Mouse (Mus musculus): ENCODE results near the gene BC035947. TPM values are rescaled to one million over a fixed set of nuclear protein-coding genes. Genes with fewer than 3 reads are reported as not detected.
A peak's percentile ranks its signal among the peaks of the same experiment; 100 is the strongest.

BC035947 gene
- total and polyA plus RNA-seq, 3 experiments, result not detected

DNA sequence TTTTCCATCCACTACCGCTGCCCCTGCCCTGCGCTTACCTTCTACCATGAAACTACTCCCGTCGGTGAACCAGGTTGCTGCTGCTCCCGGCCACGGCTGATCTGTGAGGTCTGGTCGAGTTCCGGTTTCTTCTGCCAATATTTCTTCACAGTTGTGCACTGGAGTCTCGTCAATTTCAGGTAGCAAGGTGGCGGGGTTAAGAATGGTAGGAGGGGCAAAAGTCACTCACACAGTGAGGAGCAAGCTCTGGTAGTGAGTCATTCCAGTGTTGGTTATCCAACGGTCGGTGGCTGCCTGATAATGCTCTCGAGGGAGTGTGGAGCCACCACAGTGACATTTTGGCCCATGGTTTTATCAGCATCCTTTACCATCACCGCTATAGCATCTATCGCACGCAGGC is 10.9 kb downstream of the BC035947 start:
- no peak overlapping the region for H3K4me3 ChIP-seq (replicated peaks in 1 of 3; ENCODE audit: low read depth in 2 of 3, low read length in 2 of 3, poor library complexity in 1 of 3)
- H3K27ac ChIP-seq (ENCODE audit: insufficient read depth, low read depth), result no peak overlapping the region
- dilution Hi-C loops (cut with MboI; ENCODE audit: extremely low pct_ligation_motif_present, extremely low pct_unique_long_range_greater_than_20kb, low sequenced_read_pairs) (no loop called here), in situ Hi-C loops (cut with MboI; ENCODE audit: low pct_ligation_motif_present, low pct_unique_long_range_greater_than_20kb, low sequenced_read_pairs) (no loop called here)
- no peaks in the 10 kb centered on the region for H3K9me3 ChIP-seq (replicated peaks; ENCODE audit: low read length)
- no peak overlapping the region for H3K4me2 ChIP-seq (ENCODE audit: insufficient read depth, low read depth, poor library complexity, severe bottlenecking)
- peaks cover 2% of the 10 kb centered on the region for H3K27me3 ChIP-seq (replicated peaks)
- TF ChIP-seq ETS1 (conservative IDR thresholded peaks at IDR 0.05; ENCODE audit: low read depth, low read length) (no peak), MXI1 (IDR thresholded peaks at IDR 0.05; ENCODE audit: low read depth, low read length) (no peak), MAZ (IDR thresholded peaks at IDR 0.05; ENCODE audit: low read depth, low read length) (no peak), EP300 (IDR thresholded peaks at IDR 0.05; ENCODE audit: low read length) (no peak), USF2 (conservative IDR thresholded peaks at IDR 0.05; ENCODE audit: low read depth, low read length) (no peak), ZC3H11A (IDR thresholded peaks at IDR 0.05; ENCODE audit: low read depth, low read length) (no peak), ELF1 (IDR thresholded peaks at IDR 0.05; ENCODE audit: low read depth, low read length) (no peak), MYC (IDR thresholded peaks at IDR 0.05; ENCODE audit: low read depth, low read length) (no peak), CHD2 (IDR thresholded peaks at IDR 0.05; ENCODE audit: low read length) (no peak), RAD21 (IDR thresholded peaks at IDR 0.05; ENCODE audit: low read depth, low read length) (no peak), USF1 (IDR thresholded peaks at IDR 0.05; ENCODE audit: low read depth, low read length) (no peak), CHD1 (IDR thresholded peaks at IDR 0.05; ENCODE audit: low read depth, low read length) (no peak), HCFC1 (IDR thresholded peaks at IDR 0.05; ENCODE audit: low read depth, low read length) (no peak), NELFE (IDR thresholded peaks at IDR 0.05; ENCODE audit: low read depth, low read length) (no peak), MEF2A (IDR thresholded peaks at IDR 0.05; ENCODE audit: borderline replicate concordance, low read depth, low read length) (no peak), SMC3 (IDR thresholded peaks at IDR 0.05; ENCODE audit: low read depth, low read length) (no peak), ZKSCAN1 (IDR thresholded peaks at IDR 0.05; ENCODE audit: borderline replicate concordance, low read depth, low read length) (no peak), E2F4 (IDR thresholded peaks at IDR 0.05; ENCODE audit: insufficient replicate concordance, low read depth, low read length) (no peak)
- H3K79me2 ChIP-seq (replicated peaks; ENCODE audit: control insufficient read depth, extremely low read depth, insufficient read depth, poor library complexity, severe bottlenecking), result no peaks in the 10 kb centered on the region
- DNase-seq (ENCODE audit: extremely low read depth), result no peak
- H3K36me3 ChIP-seq (replicated peaks in 1 of 2; ENCODE audit: control insufficient read depth in 1 of 2, insufficient read depth in 1 of 2, low read length in 1 of 2), result no peaks in the 10 kb centered on the region
- no peak overlapping the region for H3K9ac ChIP-seq (ENCODE audit: insufficient read depth, low read depth)
- no peaks in the 10 kb centered on the region for H3K4me1 ChIP-seq (ENCODE audit: control insufficient read depth in 1 of 2, insufficient read depth in 2 of 2)

DNA sequence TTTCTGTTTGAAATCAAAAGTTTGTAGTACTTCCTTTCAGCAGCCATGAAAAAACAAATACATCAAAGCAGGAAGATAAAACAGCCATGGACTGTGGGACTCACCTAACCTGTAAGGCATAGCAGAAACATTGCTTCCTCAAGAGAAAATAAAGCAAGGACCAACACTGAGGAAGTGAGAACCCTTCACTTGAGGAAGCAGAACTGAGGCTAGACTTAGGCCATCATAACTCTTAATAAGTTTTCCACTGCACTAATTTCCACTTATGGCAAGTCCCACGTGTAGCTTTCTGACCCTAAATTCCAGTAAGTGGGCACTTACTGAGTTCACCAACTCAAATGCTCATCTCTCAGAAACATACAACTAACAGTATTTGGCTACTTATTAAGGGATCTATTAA is 21.8 kb downstream of the BC035947 start:
- Histone ChIP-seq H3K9me3 (replicated peaks; ENCODE audit: low read length) (no peaks in the 10 kb centered on the region), H3K4me1 (ENCODE audit: control insufficient read depth in 1 of 2, insufficient read depth in 2 of 2) (peaks cover 11 to 39% of the 10 kb centered on the region in 2 experiments; a peak in 3 of 4 replicates), H3K27me3 (replicated peaks) (no peaks in the 10 kb centered on the region), H3K36me3 (replicated peaks in 1 of 2; ENCODE audit: control insufficient read depth in 1 of 2, insufficient read depth in 1 of 2, low read length in 1 of 2) (peaks cover 0 to 11% of the 10 kb centered on the region in 2 experiments), H3K27ac (ENCODE audit: insufficient read depth, low read depth) (0 out of 2 replicates have a peak overlapping the region, but pooled peaks have one; percentile 4), H3K4me2 (ENCODE audit: insufficient read depth, low read depth, poor library complexity, severe bottlenecking) (peak overlapping the region; percentile 97; the same call in 1 of the 2 replicates), H3K4me3 (replicated peaks in 1 of 3; ENCODE audit: low read depth in 2 of 3, low read length in 2 of 3, poor library complexity in 1 of 3) (no peak overlapping the region), H3K79me2 (replicated peaks; ENCODE audit: control insufficient read depth, extremely low read depth, insufficient read depth, poor library complexity, severe bottlenecking) (peaks cover 33% of the 10 kb centered on the region), H3K9ac (ENCODE audit: insufficient read depth, low read depth) (0 out of 2 replicates have a peak overlapping the region, but pooled peaks have one; percentile 90)
- in situ Hi-C loops (cut with MboI; ENCODE audit: low pct_ligation_motif_present, low pct_unique_long_range_greater_than_20kb, low sequenced_read_pairs), result no loop called here
- dilution Hi-C loops (cut with MboI; ENCODE audit: extremely low pct_ligation_motif_present, extremely low pct_unique_long_range_greater_than_20kb, low sequenced_read_pairs), result no loop called here
- peak; percentile 46 for DNase-seq (ENCODE audit: extremely low read depth)
- no peak for TF ChIP-seq USF1 (IDR thresholded peaks at IDR 0.05; ENCODE audit: low read depth, low read length)
- TF ChIP-seq JUN (IDR thresholded peaks at IDR 0.05; ENCODE audit: insufficient read depth, low read depth, low read length), result no peak
- TF ChIP-seq MEF2A (IDR thresholded peaks at IDR 0.05; ENCODE audit: borderline replicate concordance, low read depth, low read length), result no peak
- no peak for TF ChIP-seq JUND (conservative IDR thresholded peaks at IDR 0.05; ENCODE audit: low read depth, low read length)
- TF ChIP-seq UBTF (IDR thresholded peaks at IDR 0.05; ENCODE audit: low read depth, low read length), result no peak
- TF ChIP-seq CHD2 (IDR thresholded peaks at IDR 0.05; ENCODE audit: low read length), result no peak
- TF ChIP-seq PAX5 (IDR thresholded peaks at IDR 0.05; ENCODE audit: low read length), result no peak
- peak; percentile 17; the same call in 1 of the 2 replicates for TF ChIP-seq BHLHE40 (IDR thresholded peaks at IDR 0.05; ENCODE audit: low read depth, low read length)
- no peak for TF ChIP-seq CHD1 (IDR thresholded peaks at IDR 0.05; ENCODE audit: low read depth, low read length)
- TF ChIP-seq ZNF384 (IDR thresholded peaks at IDR 0.05; ENCODE audit: low read depth, low read length), result no peak
- TF ChIP-seq TBP (conservative IDR thresholded peaks at IDR 0.05; ENCODE audit: low read depth, low read length), result 0 out of 2 replicates have a peak, but pooled peaks have one; percentile 49
- TF ChIP-seq NRF1 (IDR thresholded peaks at IDR 0.05; ENCODE audit: low read depth, low read length), result no peak
- TF ChIP-seq MAZ (IDR thresholded peaks at IDR 0.05; ENCODE audit: low read depth, low read length), result no peak
- no peak for TF ChIP-seq RCOR1 (conservative IDR thresholded peaks at IDR 0.05; ENCODE audit: low read depth, low read length)
- no peak for TF ChIP-seq HCFC1 (IDR thresholded peaks at IDR 0.05; ENCODE audit: low read depth, low read length)
- no peak for TF ChIP-seq RAD21 (IDR thresholded peaks at IDR 0.05; ENCODE audit: low read depth, low read length)
- TF ChIP-seq SMC3 (IDR thresholded peaks at IDR 0.05; ENCODE audit: low read depth, low read length), result no peak
- peak; percentile 31; the same call in 1 of the 2 replicates for TF ChIP-seq MAX (IDR thresholded peaks at IDR 0.05; ENCODE audit: low read length)
- TF ChIP-seq MYC (IDR thresholded peaks at IDR 0.05; ENCODE audit: low read depth, low read length), result peak; percentile 85
- TF ChIP-seq POLR2AphosphoS2 (IDR thresholded peaks at IDR 0.05; ENCODE audit: low read depth, low read length), result no peak
- no peak for TF ChIP-seq USF2 (conservative IDR thresholded peaks at IDR 0.05; ENCODE audit: low read depth, low read length)
- TF ChIP-seq ZC3H11A (IDR thresholded peaks at IDR 0.05; ENCODE audit: low read depth, low read length), result no peak
- TF ChIP-seq MAFK (IDR thresholded peaks at IDR 0.05; ENCODE audit: insufficient replicate concordance, low read length), result no peak
- no peak for TF ChIP-seq MXI1 (IDR thresholded peaks at IDR 0.05; ENCODE audit: low read depth, low read length)
- TF ChIP-seq ETS1 (conservative IDR thresholded peaks at IDR 0.05; ENCODE audit: low read depth, low read length), result no peak

All from CH12.LX (cell line).